Mouse (Mus musculus): ENCODE results near the gene Thada. TPM values are rescaled to one million over a fixed set of nuclear protein-coding genes. Genes with fewer than 3 reads are reported as not detected.
A peak's percentile ranks its signal among the peaks of the same experiment; 100 is the strongest.
"Not testable (repeated sequence)": the region's sequence is repeated elsewhere in the genome, so short reads cannot be mapped to it uniquely, and the experiment has no call there.

Thada gene
- total RNA-seq, 4 experiments from 2014 or later: 14.7 to 20.5 (median 16.9) TPM

GRCm38 (mm10) chr17:84228223-84228622 lies 237.8 kb downstream of the Thada start:
- DNase-seq (ENCODE audit: low spot score in 2 of 2): no peak

- no peak for DNase-seq (ENCODE audit: low spot score in 2 of 2)
Measured at GRCm38 (mm10) chr17:84226681-84227080, 239.3 kb downstream of the Thada start.

DNA sequence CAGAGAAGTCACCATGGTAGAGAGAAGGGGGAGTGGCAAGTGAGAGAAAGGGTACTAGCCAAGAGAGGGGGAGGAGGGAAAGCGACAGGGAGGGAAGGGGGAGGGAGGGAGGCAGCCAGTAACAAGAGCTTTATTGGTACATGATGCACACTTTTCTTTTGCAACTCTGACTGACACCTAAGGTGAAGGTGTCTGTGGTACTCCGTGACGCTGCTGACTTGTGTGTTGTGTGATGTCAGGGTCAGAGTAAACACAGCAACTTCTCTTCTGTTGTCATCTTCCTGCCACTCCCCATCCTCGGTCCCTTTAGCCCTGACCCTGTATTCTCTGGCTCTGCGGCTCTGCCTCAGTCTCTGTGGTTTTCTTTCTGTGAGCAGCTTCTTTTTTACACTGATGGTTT lies 239.8 kb downstream of the Thada start:
- no peak for DNase-seq (ENCODE audit: low spot score in 2 of 2)

GRCm38 (mm10) chr17:84224217-84224887 lies 241.7 kb downstream of the Thada start:
- DNase-seq (ENCODE audit: low spot score in 2 of 2): no peak

GRCm38 (mm10) chr17:84218841-84219240 lies 247.2 kb downstream of the Thada start:
- not testable (repeated sequence) for DNase-seq (ENCODE audit: low spot score in 2 of 2)

DNA sequence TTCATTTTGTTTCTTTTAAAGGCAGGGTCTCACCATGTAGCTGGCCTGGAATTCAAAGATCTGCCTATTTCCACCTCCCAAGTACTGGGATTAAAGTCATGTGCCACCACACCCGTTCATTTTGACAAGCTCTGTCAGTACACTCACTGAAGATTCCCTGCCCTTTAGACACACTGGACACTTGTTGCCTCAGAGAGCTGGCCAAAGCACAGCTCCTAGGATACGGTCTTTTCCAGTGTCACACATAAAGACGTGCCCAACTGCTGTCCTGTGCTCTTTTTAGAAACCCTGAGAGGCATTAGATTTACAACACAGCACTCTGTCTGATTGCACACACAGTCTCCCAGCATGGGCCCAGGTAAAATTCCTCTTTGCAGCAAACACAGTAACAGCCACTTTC lies 248.3 kb downstream of the Thada start:
- no peak for DNase-seq (ENCODE audit: low spot score in 2 of 2)

DNA sequence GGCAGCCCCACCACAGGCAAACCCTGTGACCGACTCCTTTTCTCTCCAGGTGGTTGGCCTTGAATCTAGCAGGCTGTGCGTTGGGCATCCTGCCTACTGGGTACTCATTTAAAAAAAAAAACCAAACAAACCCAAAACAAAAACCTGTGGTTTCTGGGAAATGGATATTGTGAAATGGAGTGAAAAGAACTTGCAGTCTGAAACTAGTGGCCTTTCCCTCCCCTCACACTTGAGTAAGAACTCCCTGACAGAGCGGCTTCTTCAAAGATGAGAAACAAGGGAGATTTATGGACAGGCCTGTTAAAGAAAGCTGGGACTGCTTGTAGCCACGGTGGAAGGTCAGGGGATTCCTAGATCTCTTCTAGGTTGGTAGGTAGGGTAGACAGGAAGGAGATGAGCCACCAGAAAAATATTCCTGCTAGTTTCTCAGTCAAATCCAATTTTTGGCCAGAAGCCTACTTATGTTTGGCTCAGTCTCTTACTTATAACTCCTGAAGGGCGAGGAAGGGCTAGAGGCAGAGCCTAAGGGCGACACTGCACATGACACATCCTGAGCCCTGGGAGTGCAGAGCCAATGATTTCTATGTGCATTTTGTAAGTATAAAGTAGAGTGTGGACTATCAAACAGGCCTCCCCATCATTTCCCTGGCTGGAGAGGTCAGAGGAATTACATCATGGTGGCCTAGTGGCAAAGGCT lies 250.6 kb downstream of the Thada start:
- DNase-seq (ENCODE audit: low spot score in 2 of 2): peak in 1 of 2 experiments; percentile 13

- DNase-seq (ENCODE audit: low spot score in 2 of 2): no peak
Measured at GRCm38 (mm10) chr17:84213464-84213863, 252.5 kb downstream of the Thada start.

- no peak for DNase-seq (ENCODE audit: low spot score in 2 of 2)
Measured at GRCm38 (mm10) chr17:84207611-84208010, 258.4 kb downstream of the Thada start.

- DNase-seq (ENCODE audit: low spot score in 2 of 2): no peak
Measured at GRCm38 (mm10) chr17:84206239-84206638, 259.8 kb downstream of the Thada start.

GRCm38 (mm10) chr17:84204962-84205361 lies 261.0 kb downstream of the Thada start:
- DNase-seq (ENCODE audit: low spot score in 2 of 2): no peak

- DNase-seq (ENCODE audit: low spot score in 2 of 2): no peak
Measured at GRCm38 (mm10) chr17:84203340-84203739, 262.7 kb downstream of the Thada start.

DNA sequence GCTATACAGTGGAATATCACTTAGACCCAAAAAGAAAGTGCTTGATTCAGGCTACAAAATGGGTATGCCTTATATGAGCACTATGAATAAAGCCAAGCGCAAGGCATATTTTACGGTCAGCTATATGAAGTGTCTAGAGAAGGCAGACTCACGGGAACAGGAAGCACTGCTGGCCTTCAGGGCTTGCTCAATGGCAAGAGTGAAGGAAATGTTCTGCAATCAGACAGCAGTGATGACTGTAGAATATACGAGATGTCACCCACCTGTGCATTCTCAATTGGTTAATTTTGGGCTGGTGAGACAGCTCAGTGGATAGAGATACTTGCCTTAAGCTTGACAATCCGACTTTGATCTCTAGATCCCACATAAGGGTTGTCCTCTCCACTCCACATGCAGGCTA lies 264.8 kb downstream of the Thada start:
- DNase-seq (ENCODE audit: low spot score in 2 of 2): no peak

- DNase-seq (ENCODE audit: low spot score in 2 of 2): no peak
Measured at GRCm38 (mm10) chr17:84197912-84198344, 268.1 kb downstream of the Thada start.

GRCm38 (mm10) chr17:84196329-84196728 lies 269.7 kb downstream of the Thada start:
- DNase-seq (ENCODE audit: low spot score in 2 of 2): no peak

- no peak for DNase-seq (ENCODE audit: low spot score in 2 of 2)
Measured at GRCm38 (mm10) chr17:84195835-84196234, 270.2 kb downstream of the Thada start.

GRCm38 (mm10) chr17:84195003-84195395 lies 271.0 kb downstream of the Thada start:
- no peak for DNase-seq (ENCODE audit: low spot score in 2 of 2)

GRCm38 (mm10) chr17:84194282-84195002 lies 271.6 kb downstream of the Thada start:
- DNase-seq (ENCODE audit: low spot score in 2 of 2): no peak

- no peak for DNase-seq (ENCODE audit: low spot score in 2 of 2)
Measured at GRCm38 (mm10) chr17:84193411-84193810, 272.6 kb downstream of the Thada start.

DNA sequence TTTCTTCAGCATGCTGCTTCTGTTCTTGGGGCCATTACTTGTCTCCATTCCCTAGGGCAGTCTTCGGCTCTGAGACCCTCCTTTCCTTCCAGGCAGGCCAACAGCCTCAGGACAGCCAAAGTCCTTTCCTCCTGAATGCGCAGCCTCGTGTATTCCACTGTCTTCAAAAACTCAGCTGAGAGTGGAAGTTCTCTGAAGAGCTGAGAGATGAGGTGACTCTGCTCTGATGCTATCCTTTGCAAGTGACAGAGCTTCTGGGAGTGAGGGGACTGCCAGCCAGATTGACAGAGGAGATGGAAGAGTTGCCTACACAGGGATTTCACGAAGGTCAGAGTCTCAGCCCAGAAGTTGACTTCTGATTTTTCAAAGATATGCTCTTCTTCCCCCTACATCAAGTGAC lies 274.1 kb downstream of the Thada start:
- no peak for DNase-seq (ENCODE audit: low spot score in 2 of 2)

DNA sequence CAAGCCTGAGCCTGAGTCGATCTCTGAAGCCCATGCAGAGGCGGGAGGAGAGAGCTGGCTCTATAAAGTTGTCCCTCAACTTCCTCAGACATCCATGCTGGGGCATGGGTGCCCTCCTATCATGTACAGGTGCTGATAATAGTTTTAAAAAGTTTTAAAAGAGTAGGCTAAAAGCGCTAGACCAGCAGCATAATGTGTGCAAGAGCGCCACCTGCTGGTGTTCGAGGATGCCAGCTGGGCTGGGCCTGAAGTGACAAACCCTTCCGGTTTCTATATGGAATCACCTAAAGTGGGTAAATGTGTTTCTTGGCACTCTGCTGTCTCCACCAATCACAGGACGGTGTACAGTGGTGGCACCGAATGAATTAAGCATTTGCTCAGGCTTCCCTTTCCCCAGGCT lies 275.1 kb downstream of the Thada start:
- peak in 1 of 2 experiments; percentile 82 for DNase-seq (ENCODE audit: low spot score in 2 of 2)

DNA sequence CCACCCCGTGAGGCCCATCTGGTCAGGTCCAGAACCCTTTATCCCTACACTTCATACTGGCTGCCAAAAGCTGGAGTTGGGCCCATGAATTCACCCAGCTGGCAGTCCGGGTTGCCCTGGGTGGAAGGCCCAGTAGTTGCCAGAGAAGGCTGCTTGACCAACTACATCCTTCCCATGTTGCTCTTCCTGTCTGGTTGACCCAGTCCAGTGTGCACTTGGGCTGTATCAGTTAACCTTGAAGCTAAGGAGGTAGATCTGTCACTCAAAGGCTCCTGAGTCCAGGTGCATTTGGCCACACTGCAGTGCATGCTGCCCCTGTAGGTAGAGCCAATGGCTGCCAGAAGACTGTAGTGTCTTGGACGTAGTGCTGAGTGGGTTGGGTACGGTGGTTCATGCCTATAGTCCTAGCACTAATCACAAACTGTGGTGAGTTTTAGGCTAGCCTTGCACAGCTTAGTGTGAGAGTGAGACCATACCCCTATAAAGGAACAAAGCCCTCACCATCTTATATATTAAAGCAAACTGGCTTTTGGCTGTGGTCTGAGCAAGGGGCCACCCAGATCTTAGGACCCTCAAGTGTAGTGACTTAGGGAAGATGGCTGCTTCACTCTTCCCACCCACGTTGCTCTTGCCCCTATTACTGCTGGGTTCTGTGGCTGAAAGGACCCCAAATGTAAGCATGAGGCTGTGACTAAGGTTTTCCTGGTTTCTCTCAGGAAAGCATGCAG lies 276.7 kb downstream of the Thada start:
- no peak for DNase-seq (ENCODE audit: low spot score in 2 of 2)
